Mouse (Mus musculus) CD4-positive, CD25-positive, alpha-beta regulatory T cell, adult 4 months (primary cell): ENCODE measurements around the gene N4bp2l2. TPM values are rescaled to one million over a fixed set of nuclear protein-coding genes. Genes with fewer than 3 reads are reported as not detected.

Experiments used
- ATAC-seq: one replicate; pipeline ENCODE4 v1.8.0; 2017
- polyA plus RNA-seq, 2 experiments: library from polyadenylated mRNA; unstranded; fragments of 100-300 nt; shearing (Covaris generic); gene quantifications; one replicate each; pipeline ENCODE4 v1.2.1; 2017

Gene N4bp2l2
- polyA plus RNA-seq, 2 experiments from 2014 or later: 54.8 to 84.0 TPM

DNA sequence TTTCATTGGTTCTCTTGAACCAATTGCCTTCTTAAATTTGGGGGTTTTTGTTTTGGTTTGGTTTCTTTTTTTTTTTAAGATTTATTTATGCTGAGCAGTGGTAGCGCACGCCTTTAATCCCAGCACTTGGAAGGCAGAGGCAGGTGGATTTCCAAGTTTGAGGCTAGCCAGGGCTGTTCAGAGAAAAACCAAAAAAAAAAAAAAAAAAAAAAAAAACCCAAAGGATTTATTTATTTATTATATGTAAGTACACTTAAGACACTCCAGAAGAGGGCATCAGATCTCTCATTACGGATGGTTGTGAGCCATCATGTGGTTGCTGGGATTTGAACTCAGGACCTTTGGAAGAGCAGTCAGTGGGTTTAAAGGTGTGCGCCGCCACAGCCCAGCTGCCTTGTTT, 105.1 kb downstream of the N4bp2l2 start:
- ATAC-seq: no peak

- no peak for ATAC-seq
These were observed 106.4 kb downstream of the N4bp2l2 start for GRCm38 (mm10) chr5:150559519-150560103.

Other genes starting within 250 kb of the N4bp2l2 start
- gene Zar1l, start 148.0 kb downstream of the N4bp2l2 start, polyA plus RNA-seq: not detected
- 1 to 10 TPM; 8.6 to 9.8 TPM for gene Brca2, start 143.6 kb downstream of the N4bp2l2 start, polyA plus RNA-seq
- 10 to 100 TPM; 59.7 to 60.2 TPM for gene N4bp2l1, start 69.0 kb downstream of the N4bp2l2 start, polyA plus RNA-seq
- 10 to 100 TPM; 19.9 to 23.1 TPM for gene Pds5b, start 7.6 kb upstream of the N4bp2l2 start, polyA plus RNA-seq